Mouse (Mus musculus): ENCODE measurements around the gene Mrrf.

The Mrrf gene

GRCm38 (mm10) chr2:36230967-36231366, 94.8 kb downstream of the Mrrf start:
- no peak for DNase-seq (ENCODE audit: low read depth, low spot score)

GRCm38 (mm10) chr2:36234526-36235368, 98.6 kb downstream of the Mrrf start:
- no peak for DNase-seq (ENCODE audit: low read depth, low spot score)

- no peak for DNase-seq (ENCODE audit: low read depth, low spot score)
Observed at GRCm38 (mm10) chr2:36235917-36236316, 99.7 kb downstream of the Mrrf start.

GRCm38 (mm10) chr2:36236889-36237288, 100.7 kb downstream of the Mrrf start:
- DNase-seq (ENCODE audit: low read depth, low spot score): no peak

GRCm38 (mm10) chr2:36237557-36237956, 101.4 kb downstream of the Mrrf start:
- DNase-seq (ENCODE audit: low read depth, low spot score): no peak

GRCm38 (mm10) chr2:36238467-36238866, 102.3 kb downstream of the Mrrf start:
- no peak for DNase-seq (ENCODE audit: low read depth, low spot score)

- DNase-seq (ENCODE audit: low read depth, low spot score): no peak
Observed at GRCm38 (mm10) chr2:36238951-36239350, 102.8 kb downstream of the Mrrf start.
